Mouse (Mus musculus) left cerebral cortex, postnatal 4 days (tissue): ENCODE measurements around the gene Zfp747. TPM values are rescaled to one million over a fixed set of nuclear protein-coding genes. Genes with fewer than 3 reads are reported as not detected.

Experiments used
- DNase-seq: peaks from one replicate; pipeline ENCODE4 v3.0.0-alpha.2; 2022
- intact Hi-C: fragments of 180-260 bp; cut with DNase I; formaldehyde crosslinking; loops from one replicate; pipeline ENCODE4 v1.15.1; 2025
- total RNA-seq, 2 experiments: library from RNA; stranded (reverse); gene quantifications; 2 replicates each; pipeline ENCODE4 v1.2.3; 2021

Zfp747 gene
- total RNA-seq, 2 experiments from 2014 or later: 7.9 to 8.9 TPM

- intact Hi-C loops: no loop called here
- DNase-seq: no peak
Measured at GRCm38 (mm10) chr7:127341356-127341755, 34.5 kb downstream of the Zfp747 start.

GRCm38 (mm10) chr7:127337636-127338035, 38.2 kb downstream of the Zfp747 start:
- intact Hi-C loops: no loop called here
- no peak for DNase-seq

- DNase-seq: no peak
- intact Hi-C loops: no loop called here
Measured at GRCm38 (mm10) chr7:127335604-127336003, 40.2 kb downstream of the Zfp747 start.

- no peak for DNase-seq
- intact Hi-C loops: no loop called here
Measured at GRCm38 (mm10) chr7:127333240-127333639, 42.6 kb downstream of the Zfp747 start.

GRCm38 (mm10) chr7:127326685-127327084, 49.2 kb downstream of the Zfp747 start:
- intact Hi-C loops: no loop called here
- peak; percentile 83 for DNase-seq

GRCm38 (mm10) chr7:127325550-127325949, 50.3 kb downstream of the Zfp747 start:
- DNase-seq: no peak
- intact Hi-C loops: no loop called here

- intact Hi-C loops: no loop called here
- no peak for DNase-seq
Measured at GRCm38 (mm10) chr7:127324944-127325343, 50.9 kb downstream of the Zfp747 start.

Other genes with a start within 250 kb of the Zfp747 start
- gene Spn, start 238.2 kb downstream of the Zfp747 start, total RNA-seq: under 1 TPM; 0.22 to 0.74 TPM
- gene Cd2bp2, start 180.0 kb downstream of the Zfp747 start, total RNA-seq: 10 to 100 TPM; 65.8 to 78.8 TPM
- gene Tbc1d10b, start 167.6 kb downstream of the Zfp747 start, total RNA-seq: 10 to 100 TPM; 73.8 to 78.8 TPM
- 1 to 10 TPM in 1 of 2 experiments, not detected in 1; 1.2 TPM for gene Mylpf, start 167.2 kb downstream of the Zfp747 start, total RNA-seq
- 10 to 100 TPM; 28.4 to 28.8 TPM for gene Zfp553, start 143.0 kb downstream of the Zfp747 start, total RNA-seq
- 1 to 10 TPM; 7.9 to 8.8 TPM for gene Sept1, start 142.9 kb downstream of the Zfp747 start, total RNA-seq
- gene Zfp771, start 131.8 kb downstream of the Zfp747 start, total RNA-seq: 10 to 100 TPM; 54.9 to 64.5 TPM
- gene Dctpp1, start 115.3 kb downstream of the Zfp747 start, total RNA-seq: 10 to 100 TPM; 49.8 to 63.1 TPM
- gene Sephs2, start 102.0 kb downstream of the Zfp747 start, total RNA-seq: 10 to 100 TPM; 42.6 to 42.9 TPM
- 1 to 10 TPM; 1.2 to 1.6 TPM for gene Itgal, start 79.8 kb downstream of the Zfp747 start, total RNA-seq
- gene Zfp768, start 30.5 kb downstream of the Zfp747 start, total RNA-seq: 10 to 100 TPM; 20.3 to 22.0 TPM
- gene 9130019O22Rik, start 11.1 kb upstream of the Zfp747 start, total RNA-seq: 1 to 10 TPM; 2.8 to 3.0 TPM
- gene E430018J23Rik, start 17.6 kb upstream of the Zfp747 start, total RNA-seq: 1 to 10 TPM; 4.6 to 7.6 TPM
- 1 to 10 TPM; 4.3 to 4.4 TPM for gene Zfp764, start 30.8 kb upstream of the Zfp747 start, total RNA-seq
- gene Zfp688, start 46.0 kb upstream of the Zfp747 start, total RNA-seq: 10 to 100 TPM; 11.3 to 12.6 TPM
- gene Zfp689, start 73.1 kb upstream of the Zfp747 start, total RNA-seq: 1 to 10 TPM; 9.5 to 9.7 TPM
- 10 to 100 TPM; 35.4 to 35.6 TPM for gene Prr14, start 83.6 kb upstream of the Zfp747 start, total RNA-seq
- gene Fbrs, start 103.1 kb upstream of the Zfp747 start, total RNA-seq: 10 to 100 TPM; 70.8 to 71.2 TPM
- 100 to 1,000 TPM; 113 to 128 TPM for gene Srcap, start 135.9 kb upstream of the Zfp747 start, total RNA-seq
- gene Gm42715, start 143.5 kb upstream of the Zfp747 start, total RNA-seq: 10 to 100 TPM; 14.5 to 14.6 TPM
- gene Tmem265, start 185.3 kb upstream of the Zfp747 start, total RNA-seq: 1 to 10 TPM; 6.9 to 9.3 TPM
- gene Phkg2, start 197.3 kb upstream of the Zfp747 start, total RNA-seq: 10 to 100 TPM; 69.5 to 70.1 TPM
- 1 to 10 TPM; 7.0 to 7.8 TPM for gene Ccdc189, start 212.5 kb upstream of the Zfp747 start, total RNA-seq
- 10 to 100 TPM; 75.1 to 82.6 TPM for gene Rnf40, start 212.7 kb upstream of the Zfp747 start, total RNA-seq
- 10 to 100 TPM; 31.5 to 33.4 TPM for gene Zfp629, start 239.7 kb upstream of the Zfp747 start, total RNA-seq